Mouse (Mus musculus) naive thymus-derived CD4-positive, alpha-beta T cell, adult 2 months (primary cell): Measurements from ENCODE around the gene Cdc42ep5.
A peak's percentile ranks its signal among the peaks of the same experiment; 100 is the strongest.

ENCODE experiments used
- DNase-seq: peaks from one replicate; pipeline ENCODE4 v3.0.0-alpha.2; 2011; ENCODE audit warnings: low read depth

The Cdc42ep5 gene

GRCm38 (mm10) chr7:4125306-4125705 is 39.4 kb downstream of the Cdc42ep5 start:
- no peak for DNase-seq

DNA sequence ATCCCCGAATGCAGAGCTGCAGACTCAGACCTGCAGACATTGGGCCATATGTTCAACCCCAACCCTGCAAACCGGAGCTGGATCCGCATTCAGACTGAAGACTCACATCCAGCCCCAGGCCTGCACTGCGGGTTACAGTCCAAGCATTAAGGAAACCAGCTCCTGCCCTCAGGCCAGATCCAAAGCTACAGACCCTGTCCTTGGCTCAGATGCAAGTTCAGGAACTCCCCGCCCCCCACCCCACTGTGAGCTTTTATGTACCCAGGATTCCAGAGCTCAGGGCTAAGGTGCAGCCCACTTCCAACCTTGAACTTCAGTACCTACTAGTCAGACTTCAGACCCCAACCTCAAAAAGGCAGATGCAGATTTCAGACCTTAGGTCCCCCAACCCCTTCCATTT is 39.8 kb downstream of the Cdc42ep5 start:
- DNase-seq: no peak

GRCm38 (mm10) chr7:4124315-4124759 is 40.3 kb downstream of the Cdc42ep5 start:
- peak; percentile 81 for DNase-seq

DNA sequence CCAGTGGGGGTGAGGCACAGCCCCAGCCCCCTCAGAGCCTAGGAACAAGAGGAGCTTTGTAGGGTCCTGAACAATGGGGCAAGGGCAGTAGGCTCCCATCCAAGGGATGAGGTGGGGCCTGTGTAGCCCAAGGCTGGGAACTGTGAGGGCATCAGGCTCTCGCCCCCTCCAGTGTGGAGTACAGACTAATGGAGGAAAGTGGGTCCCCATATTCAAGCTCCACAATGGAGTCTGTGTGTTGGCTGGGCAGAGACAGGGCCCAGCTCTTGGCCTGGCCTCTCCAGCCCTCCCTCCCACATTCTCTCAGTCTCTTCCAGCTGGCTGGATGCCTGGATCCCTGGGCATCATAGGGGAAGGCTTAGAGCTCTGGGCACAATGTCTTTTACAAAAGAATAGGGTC is 40.9 kb downstream of the Cdc42ep5 start:
- no peak for DNase-seq

- DNase-seq: no peak
Measured at GRCm38 (mm10) chr7:4122783-4123182, 41.9 kb downstream of the Cdc42ep5 start.

- DNase-seq: peak; percentile 5
Measured at GRCm38 (mm10) chr7:4122076-4122768, 42.4 kb downstream of the Cdc42ep5 start.

- no peak for DNase-seq
Measured at GRCm38 (mm10) chr7:4119976-4120921, 44.4 kb downstream of the Cdc42ep5 start.

- DNase-seq: peak; percentile 68
Measured at GRCm38 (mm10) chr7:4119344-4119902, 45.2 kb downstream of the Cdc42ep5 start, which contains the start of gene Ttyh1. Gene Ttyh1 (plus strand): TSS chr7:4119408.

- no peak for DNase-seq
Measured at GRCm38 (mm10) chr7:4117050-4117814, 47.4 kb downstream of the Cdc42ep5 start.

DNA sequence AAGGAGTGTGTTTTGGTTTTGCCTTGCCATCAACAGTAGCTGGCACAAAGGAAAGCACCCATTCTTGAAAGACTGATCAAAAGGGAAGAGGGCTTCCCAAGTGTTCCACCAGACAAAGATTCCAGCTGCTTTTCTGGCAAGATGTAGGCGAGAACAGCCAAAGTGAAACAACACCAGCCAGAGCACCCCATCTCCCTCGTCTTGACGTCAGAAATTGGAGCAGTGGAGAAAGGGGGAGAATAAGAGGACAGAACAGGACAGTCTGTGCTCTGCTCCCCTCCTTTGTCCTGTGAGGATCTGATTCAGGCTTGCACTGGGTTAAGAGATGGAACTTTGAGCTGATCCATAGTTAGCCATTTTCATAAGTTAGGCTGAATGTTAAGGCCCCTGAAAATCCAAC is 52.9 kb downstream of the Cdc42ep5 start:
- no peak for DNase-seq

- peak; percentile 78 for DNase-seq
Measured at GRCm38 (mm10) chr7:4103411-4103810, 61.2 kb downstream of the Cdc42ep5 start.
